Mouse (Mus musculus) kidney, postnatal 14 days (tissue): ENCODE results near the gene A930018P22Rik.

Experiments
- DNase-seq: peaks from one replicate; pipeline ENCODE4 v3.0.0; 2022; ENCODE audit warnings: mixed read lengths

Gene A930018P22Rik

DNA sequence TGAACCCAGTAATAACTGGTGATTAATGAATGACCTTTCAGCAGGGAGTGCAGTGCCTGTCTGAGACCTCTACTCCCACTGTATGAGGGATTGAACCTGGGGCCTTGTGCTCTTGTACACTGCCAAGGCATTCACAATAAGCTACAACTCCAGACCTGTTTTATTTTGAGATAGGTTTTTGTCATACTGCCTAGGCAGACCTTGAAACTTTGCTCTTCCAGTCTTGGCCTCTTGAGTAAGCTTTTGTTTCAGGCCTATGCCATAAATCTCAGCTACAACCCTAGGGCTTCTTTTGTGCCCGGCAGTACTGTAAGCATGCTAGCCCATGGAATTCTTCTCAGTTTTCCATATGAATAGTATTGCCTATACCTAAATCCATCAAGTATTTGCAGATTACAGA lies 3.5 kb upstream of the A930018P22Rik start:
- DNase-seq, result no peak

DNA sequence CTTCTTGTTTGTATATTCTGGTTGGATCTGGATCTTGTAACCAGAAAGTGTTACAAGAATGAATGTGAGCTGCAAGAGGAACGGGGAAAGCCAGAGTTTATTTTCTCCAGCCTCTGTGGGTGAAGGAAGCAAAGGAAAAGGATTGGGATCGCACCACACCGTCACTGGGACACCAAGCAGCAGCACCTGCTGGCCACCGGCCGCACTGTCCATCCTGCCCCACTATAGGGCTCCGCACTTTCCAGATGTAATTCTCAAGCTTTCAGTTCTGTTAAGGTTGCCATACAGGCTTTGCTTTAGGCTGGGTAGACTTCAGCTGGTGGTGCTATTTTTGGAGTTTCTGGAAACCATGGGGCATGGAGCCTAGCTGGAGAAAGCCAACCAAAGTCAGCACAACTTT lies 2.3 kb upstream of the A930018P22Rik start:
- DNase-seq, result no peak

GRCm38 (mm10) chr2:104121681-104122504 lies 676 bp upstream of the A930018P22Rik start:
- DNase-seq, result peak; percentile 26

DNA sequence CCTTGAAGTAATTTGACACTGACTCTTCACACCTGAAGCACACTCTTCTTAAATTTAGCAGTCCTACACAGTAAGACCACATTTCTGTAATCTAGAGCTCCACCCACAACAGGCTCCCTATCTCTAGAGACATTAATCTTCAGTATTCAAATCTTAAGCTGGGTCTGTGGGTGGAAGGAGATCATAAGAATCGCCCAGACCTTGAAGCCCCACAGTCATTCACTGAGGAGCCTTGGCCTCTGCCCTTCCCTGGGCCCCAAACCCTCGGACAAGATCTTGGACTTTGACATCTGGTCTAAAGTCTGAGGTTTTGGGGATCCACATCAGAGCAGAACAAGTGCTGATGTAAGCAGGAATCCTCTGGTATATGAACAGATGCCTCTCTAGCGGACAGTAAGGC lies 971 bp downstream of the A930018P22Rik start:
- no peak for DNase-seq

GRCm38 (mm10) chr2:104124071-104124470 lies 1.5 kb downstream of the A930018P22Rik start:
- DNase-seq, result no peak

- DNase-seq, result peak; percentile 16
These were observed 6.4 kb downstream of the A930018P22Rik start for GRCm38 (mm10) chr2:104128803-104129531.

- DNase-seq, result no peak
These were observed 7.6 kb downstream of the A930018P22Rik start for GRCm38 (mm10) chr2:104130165-104130564.

GRCm38 (mm10) chr2:104130969-104131368 lies 8.4 kb downstream of the A930018P22Rik start:
- DNase-seq, result peak; percentile 26

GRCm38 (mm10) chr2:104132266-104132859 lies 9.8 kb downstream of the A930018P22Rik start:
- no peak for DNase-seq

GRCm38 (mm10) chr2:104133042-104133810 lies 10.7 kb downstream of the A930018P22Rik start:
- no peak for DNase-seq

DNA sequence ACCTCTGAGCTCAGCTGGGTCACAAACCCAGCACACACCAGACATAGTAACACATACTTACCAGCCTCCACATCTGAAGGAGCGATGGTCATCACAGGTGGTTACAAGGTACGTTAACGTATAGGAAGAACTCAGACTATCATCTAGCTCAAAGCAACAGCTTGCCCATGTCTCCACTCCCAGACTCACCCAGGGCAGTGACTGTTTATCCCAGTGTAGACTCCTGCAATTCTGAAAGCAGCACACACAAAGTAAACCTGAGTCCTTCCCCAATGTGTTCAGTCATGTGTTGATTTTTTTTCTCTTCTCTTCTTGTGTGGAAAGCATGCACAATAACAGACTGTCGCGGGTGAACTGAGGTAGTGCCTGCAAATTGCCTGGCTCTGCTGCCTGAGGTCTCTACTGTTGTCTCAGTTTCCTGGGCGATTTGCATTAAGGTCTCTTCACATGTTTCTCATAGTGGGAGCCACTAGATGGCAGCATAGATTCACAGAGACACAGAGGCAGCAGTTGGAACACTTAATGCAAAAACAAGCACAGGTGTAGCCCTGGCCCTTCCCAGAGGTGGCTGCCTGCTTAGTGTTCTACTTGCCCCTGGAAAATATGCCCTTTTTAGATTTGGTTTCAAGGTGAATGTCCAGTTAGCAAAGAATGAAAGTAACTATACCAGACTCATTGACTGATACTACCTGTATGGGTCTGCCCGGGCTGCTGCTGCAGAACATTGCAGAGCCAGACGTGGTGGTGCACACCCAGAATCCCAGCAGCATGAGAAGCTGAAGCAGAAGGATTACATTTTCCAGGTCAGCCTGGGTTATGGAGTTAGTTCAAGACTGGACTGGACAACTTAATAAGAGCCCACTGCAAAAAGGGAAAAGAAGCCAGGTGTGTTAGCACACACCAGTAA lies 11.8 kb downstream of the A930018P22Rik start:
- DNase-seq, result peak; percentile 82

GRCm38 (mm10) chr2:104135920-104136319 lies 13.4 kb downstream of the A930018P22Rik start:
- no peak for DNase-seq

- no peak for DNase-seq
These were observed 19.6 kb downstream of the A930018P22Rik start for GRCm38 (mm10) chr2:104142140-104142539.

- DNase-seq, result no peak
These were observed 21.4 kb downstream of the A930018P22Rik start for GRCm38 (mm10) chr2:104144004-104144403.

DNA sequence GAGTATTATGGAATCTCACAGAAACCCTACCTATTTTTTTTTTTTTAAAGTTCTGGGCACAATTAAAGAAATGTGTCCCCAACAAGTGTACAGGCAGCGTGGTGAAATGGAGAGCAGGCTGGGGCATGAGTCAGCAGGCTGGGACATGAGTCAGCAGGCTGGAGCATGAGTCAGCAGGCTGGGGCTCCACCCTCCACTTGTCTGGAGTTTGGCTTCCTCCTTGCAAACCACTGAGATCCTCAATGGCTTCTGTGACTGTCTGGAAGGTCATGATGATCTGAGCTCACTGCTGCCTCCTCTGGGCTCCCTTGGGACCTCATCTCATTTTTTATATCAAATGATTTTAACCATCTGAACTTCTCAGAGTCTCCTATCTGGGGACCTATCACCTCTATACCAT lies 23.4 kb downstream of the A930018P22Rik start:
- no peak for DNase-seq

DNA sequence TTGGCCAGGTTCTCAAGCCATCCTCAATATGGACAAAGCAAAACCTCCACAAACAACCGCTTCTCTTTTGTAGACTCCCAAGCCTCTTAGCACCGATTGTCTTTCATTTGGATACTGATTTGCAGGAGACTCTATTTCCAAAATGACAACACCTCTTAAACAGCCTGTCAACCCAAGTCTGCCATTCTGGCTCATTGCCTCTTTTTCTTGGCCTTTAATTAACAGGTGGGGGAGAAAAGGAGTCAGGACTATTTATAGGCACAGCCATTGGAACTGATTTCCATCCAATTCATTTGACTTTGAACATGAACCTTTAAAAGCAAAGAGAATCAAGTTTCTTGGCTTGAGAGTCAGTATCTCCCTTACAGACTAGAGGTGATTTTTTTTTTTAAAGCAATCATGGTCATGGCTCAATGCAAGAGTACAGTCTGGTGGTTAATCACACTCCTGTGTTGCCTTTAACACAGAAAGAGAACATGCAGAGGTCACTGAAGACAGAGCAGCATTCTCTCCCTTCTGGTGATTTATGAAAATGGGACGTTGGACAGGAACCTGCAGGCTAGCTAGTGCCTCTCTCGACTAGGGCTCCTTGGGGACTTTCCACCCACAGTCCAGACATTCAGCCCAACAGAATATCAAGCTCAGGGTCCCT lies 25.5 kb downstream of the A930018P22Rik start:
- no peak for DNase-seq

- no peak for DNase-seq
These were observed 28.2 kb downstream of the A930018P22Rik start for GRCm38 (mm10) chr2:104150608-104151397.

- no peak for DNase-seq
These were observed 30.8 kb downstream of the A930018P22Rik start for GRCm38 (mm10) chr2:104153345-104153744.

- no peak for DNase-seq
These were observed 31.3 kb downstream of the A930018P22Rik start for GRCm38 (mm10) chr2:104153876-104154275.

GRCm38 (mm10) chr2:104157831-104158230 lies 35.3 kb downstream of the A930018P22Rik start:
- no peak for DNase-seq
